Mouse (Mus musculus): ENCODE measurements around the gene Lrrc37a. TPM values are rescaled to one million over a fixed set of nuclear protein-coding genes. Genes with fewer than 3 reads are reported as not detected.
"Not testable (repeated sequence)": the region's sequence is repeated elsewhere in the genome, so short reads cannot be mapped to it uniquely, and the experiment has no call there.

Lrrc37a gene
- total RNA-seq (2014; rRNA removed) (under 0.01 TPM in 1 of 2 replicates, not detected in the other), polyA plus RNA-seq (2015; fragmentation: Nextera tagmentation; extraction: Ambion mirVana) (not detected in 2 replicates)

DNA sequence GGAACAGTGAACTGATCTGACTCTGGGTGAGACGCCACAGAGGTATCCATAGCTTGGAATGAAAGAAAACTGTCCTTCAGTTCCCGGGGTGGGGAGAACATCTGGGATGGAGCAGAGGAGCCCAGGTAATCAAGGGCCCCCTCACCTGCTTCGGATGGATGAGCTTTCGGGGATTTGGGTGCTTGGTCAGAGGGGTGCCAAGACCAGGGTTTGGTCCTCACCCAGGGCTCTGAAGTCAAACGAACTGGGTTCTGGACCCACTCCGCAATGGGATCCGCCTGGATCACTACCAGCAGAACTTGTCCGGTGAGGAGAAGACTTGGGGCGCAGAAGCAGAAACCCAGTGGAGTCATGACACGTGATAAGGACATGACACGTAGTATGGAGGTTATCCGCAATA is at the start of gene Lrrc37a:
Gene Lrrc37a (minus strand): TSS at position 101 of the 400 bp plus-strand sequence.
- DNase-seq (ENCODE audit: low spot score) (no peak), ATAC-seq (no peak)
- no peaks in the 10 kb centered on the region for H3K27me3 ChIP-seq (ENCODE audit: insufficient read depth, low read length)
- no peak within 1 kb of the TSS for H3K27ac ChIP-seq
- H3K9me3 ChIP-seq (ENCODE audit: low read length), result no peaks in the 10 kb centered on the region
- no peaks in the 10 kb centered on the region for H3K4me1 ChIP-seq (ENCODE audit: insufficient read depth, low read length)
- H3K4me2 ChIP-seq (ENCODE audit: low read depth, low read length), result no peak within 1 kb of the TSS
- no peak within 1 kb of the TSS for H3K4me3 ChIP-seq (ENCODE audit: low read length)
- TF ChIP-seq CTCF (IDR thresholded peaks at IDR 0.05; ENCODE audit: low read depth), result no peak
- H3K36me3 ChIP-seq (ENCODE audit: insufficient read depth, low read length), result no peaks in the 10 kb centered on the region
- 91% methylated on average over 12 of the region's 12 CpGs for WGBS
- no peak within 1 kb of the TSS for H3K9ac ChIP-seq (replicated peaks; ENCODE audit: low read length)

DNA sequence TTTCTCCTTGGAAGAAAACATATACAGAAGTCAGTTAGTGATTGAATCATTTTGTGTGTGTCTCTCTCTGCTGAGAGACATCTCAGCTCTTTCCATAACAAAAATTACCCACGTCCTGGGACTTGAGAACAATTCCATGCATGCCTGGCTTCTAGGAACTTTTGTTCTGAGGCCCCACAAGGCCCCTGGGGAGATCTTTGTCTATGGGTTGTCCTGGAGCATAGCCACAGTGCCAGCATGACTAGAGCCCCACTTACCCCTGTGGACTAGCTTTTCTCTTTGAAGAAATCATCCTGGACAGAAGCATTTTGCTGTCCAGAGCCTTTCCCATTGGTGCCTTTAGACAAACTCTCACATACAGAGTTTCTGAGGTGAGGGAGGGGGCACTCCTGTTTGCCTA is 30.6 kb upstream of the Lrrc37a start:
- H3K4me3 ChIP-seq (ENCODE audit: low read length); H3K27ac ChIP-seq; H3K9me3 ChIP-seq (ENCODE audit: low read length); H3K4me1 ChIP-seq (ENCODE audit: insufficient read depth, low read length); H3K36me3 ChIP-seq (ENCODE audit: insufficient read depth, low read length); ATAC-seq; DNase-seq (ENCODE audit: low spot score); H3K4me2 ChIP-seq (ENCODE audit: low read depth, low read length); H3K9ac ChIP-seq (replicated peaks; ENCODE audit: low read length); H3K27me3 ChIP-seq (ENCODE audit: insufficient read depth, low read length): not testable (repeated sequence)
- 14% methylated on average over 1 of the region's 1 CpGs for WGBS

DNA sequence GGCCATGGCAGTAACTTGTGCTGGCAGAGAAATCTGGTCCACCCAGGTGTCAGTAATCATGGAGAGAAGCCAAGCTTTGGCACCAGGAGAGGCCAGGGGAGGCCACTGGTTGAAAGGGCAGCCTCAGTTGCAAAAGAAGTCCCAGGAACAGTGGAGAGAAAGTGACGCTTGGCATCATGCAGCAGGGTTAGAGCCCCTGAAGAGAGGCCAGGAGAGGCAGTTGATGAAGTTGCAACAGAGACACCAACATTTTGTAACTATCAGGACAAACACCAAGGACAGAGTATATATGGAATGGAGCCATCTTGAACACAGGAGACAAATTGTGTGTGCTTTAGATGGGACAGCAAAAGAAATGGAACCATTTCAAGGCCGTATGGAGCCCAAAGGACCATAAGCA is 7.7 kb upstream of the Lrrc37a start:
- H3K27ac ChIP-seq, result no peak overlapping the region
- 73% methylated on average over 2 of the region's 2 CpGs for WGBS
- DNase-seq (ENCODE audit: low spot score) (no peak), ATAC-seq (no peak)
- TF ChIP-seq CTCF (IDR thresholded peaks at IDR 0.05; ENCODE audit: low read depth), result no peak
- no peaks in the 10 kb centered on the region for H3K4me1 ChIP-seq (ENCODE audit: insufficient read depth, low read length)
- H3K9me3 ChIP-seq (ENCODE audit: low read length), result no peaks in the 10 kb centered on the region
- H3K36me3 ChIP-seq (ENCODE audit: insufficient read depth, low read length), result no peaks in the 10 kb centered on the region
- no peak overlapping the region for H3K9ac ChIP-seq (replicated peaks; ENCODE audit: low read length)
- no peaks in the 10 kb centered on the region for H3K27me3 ChIP-seq (ENCODE audit: insufficient read depth, low read length)
- H3K4me3 ChIP-seq (ENCODE audit: low read length), result no peak overlapping the region
- H3K4me2 ChIP-seq (ENCODE audit: low read depth, low read length), result no peak overlapping the region

DNA sequence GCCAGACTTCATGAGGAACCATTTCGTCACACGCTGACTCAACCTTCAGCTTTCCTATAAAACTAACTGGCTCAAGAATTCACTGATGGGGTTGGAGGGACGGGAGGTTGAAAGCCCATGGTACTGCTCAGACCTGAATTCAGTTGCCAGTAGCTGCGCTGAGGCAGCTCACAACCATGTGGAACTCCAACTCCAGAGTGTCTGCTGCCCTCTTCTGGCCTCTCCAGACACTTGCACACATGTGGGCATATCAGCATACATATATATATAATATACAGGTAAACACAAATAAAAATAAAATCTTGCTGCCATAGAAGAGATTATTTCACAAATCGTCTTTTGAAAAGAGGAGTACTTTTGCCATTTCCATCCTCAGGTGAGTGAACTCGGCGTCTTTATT is 40.0 kb downstream of the Lrrc37a start:
- Histone ChIP-seq H3K9ac (replicated peaks; ENCODE audit: low read length) (no peak overlapping the region), H3K4me2 (ENCODE audit: low read depth, low read length) (no peak overlapping the region), H3K9me3 (ENCODE audit: low read length) (no peaks in the 10 kb centered on the region), H3K36me3 (ENCODE audit: insufficient read depth, low read length) (no peaks in the 10 kb centered on the region), H3K27me3 (ENCODE audit: insufficient read depth, low read length) (no peaks in the 10 kb centered on the region), H3K4me1 (ENCODE audit: insufficient read depth, low read length) (no peaks in the 10 kb centered on the region), H3K4me3 (ENCODE audit: low read length) (no peak overlapping the region), H3K27ac (no peak overlapping the region)
- no peak for ATAC-seq
- DNase-seq (ENCODE audit: low spot score), result no peak
- TF ChIP-seq CTCF (IDR thresholded peaks at IDR 0.05; ENCODE audit: low read depth), result peak; percentile 39
- WGBS, result 73% methylated on average over 7 of the region's 7 CpGs

DNA sequence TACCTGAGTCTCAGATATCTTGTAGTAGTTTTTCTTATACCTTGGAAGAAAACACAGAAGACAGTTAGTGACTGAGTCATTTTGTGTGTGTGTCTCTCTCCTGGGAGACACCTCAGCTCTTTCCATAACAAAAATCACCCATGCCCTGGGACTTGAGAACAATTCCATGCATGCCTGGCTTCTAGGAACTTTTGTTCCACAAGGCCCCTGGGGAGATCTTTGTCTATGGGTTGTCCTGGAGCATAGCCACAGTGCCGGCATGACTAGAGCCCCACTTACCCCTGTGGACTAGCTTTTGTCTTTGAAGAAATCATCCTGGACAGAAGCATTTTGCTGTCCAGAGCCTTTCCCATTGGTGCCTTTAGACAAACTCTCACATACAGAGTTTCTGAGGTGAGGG is 53.3 kb downstream of the Lrrc37a start:
- H3K27me3 ChIP-seq (ENCODE audit: insufficient read depth, low read length); DNase-seq (ENCODE audit: low spot score); H3K4me3 ChIP-seq (ENCODE audit: low read length); H3K9me3 ChIP-seq (ENCODE audit: low read length); H3K4me2 ChIP-seq (ENCODE audit: low read depth, low read length); H3K27ac ChIP-seq; H3K4me1 ChIP-seq (ENCODE audit: insufficient read depth, low read length); H3K9ac ChIP-seq (replicated peaks; ENCODE audit: low read length); ATAC-seq; H3K36me3 ChIP-seq (ENCODE audit: insufficient read depth, low read length): not testable (repeated sequence)
- 22% methylated on average over 1 of the region's 1 CpGs for WGBS

DNA sequence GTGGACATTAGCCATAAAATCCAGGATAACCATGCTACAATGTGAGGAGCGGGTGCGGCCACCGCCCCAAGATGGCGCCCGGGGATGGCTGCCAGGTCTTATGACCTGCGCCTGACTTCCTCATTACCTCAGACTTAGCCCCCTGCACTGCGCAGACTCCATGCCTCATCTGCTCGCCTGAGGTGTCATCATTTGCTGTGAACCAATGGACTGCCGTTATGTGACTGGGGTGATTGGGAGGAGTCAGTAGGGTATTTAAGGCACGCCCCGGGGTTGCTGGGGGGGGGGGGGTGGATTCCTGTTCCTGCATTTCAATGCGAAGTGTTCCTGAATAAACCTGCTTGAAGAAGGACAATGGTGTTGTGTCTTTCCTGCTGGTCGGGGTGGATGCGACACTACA is 54.7 kb downstream of the Lrrc37a start:
- not testable (repeated sequence) for DNase-seq (ENCODE audit: low spot score); ATAC-seq

DNA sequence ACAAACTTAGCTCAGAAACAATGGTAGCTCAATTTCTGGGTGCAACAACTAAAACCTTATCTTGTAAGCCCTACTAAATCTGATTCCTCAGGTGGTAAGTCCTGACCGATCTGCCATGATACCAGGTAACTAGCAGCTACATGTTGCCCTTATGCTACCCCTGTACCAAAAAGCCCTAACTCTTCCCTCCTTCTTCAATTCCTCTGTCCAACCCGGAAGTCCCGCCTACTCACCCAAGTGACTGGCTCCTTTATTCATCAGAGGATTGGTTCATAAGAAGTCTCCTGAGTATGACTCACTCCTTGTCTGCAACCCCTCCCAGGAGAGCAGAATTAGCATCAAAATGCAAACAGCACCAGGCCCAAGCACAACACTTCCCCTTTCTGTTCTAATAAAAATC is 60.7 kb downstream of the Lrrc37a start:
- Histone ChIP-seq H3K9me3 (ENCODE audit: low read length) (no peaks in the 10 kb centered on the region), H3K4me1 (ENCODE audit: insufficient read depth, low read length) (no peaks in the 10 kb centered on the region), H3K9ac (replicated peaks; ENCODE audit: low read length) (no peak overlapping the region), H3K36me3 (ENCODE audit: insufficient read depth, low read length) (no peaks in the 10 kb centered on the region), H3K27ac (no peak overlapping the region), H3K4me3 (ENCODE audit: low read length) (no peak overlapping the region), H3K27me3 (ENCODE audit: insufficient read depth, low read length) (no peaks in the 10 kb centered on the region), H3K4me2 (ENCODE audit: low read depth, low read length) (no peak overlapping the region)
- DNase-seq (ENCODE audit: low spot score) (no peak), ATAC-seq (no peak)
- 88% methylated on average over 3 of the region's 3 CpGs for WGBS
- TF ChIP-seq CTCF (IDR thresholded peaks at IDR 0.05; ENCODE audit: low read depth), result no peak

More for the DNA sequence above, 54.7 kb downstream of the Lrrc37a start:
- not testable (repeated sequence) for H3K27me3 ChIP-seq (ENCODE audit: insufficient read depth, low read length); H3K9ac ChIP-seq (replicated peaks; ENCODE audit: low read length); H3K9me3 ChIP-seq (ENCODE audit: low read length); H3K4me3 ChIP-seq (ENCODE audit: low read length); H3K36me3 ChIP-seq (ENCODE audit: insufficient read depth, low read length); H3K4me1 ChIP-seq (ENCODE audit: insufficient read depth, low read length); H3K27ac ChIP-seq; H3K4me2 ChIP-seq (ENCODE audit: low read depth, low read length)
- 89% methylated on average over 14 of the region's 14 CpGs for WGBS

All from hindbrain, postnatal 0 days (tissue).